ENCODE assay signal across 8 mouse cellular contexts in the genomic region with DNA sequence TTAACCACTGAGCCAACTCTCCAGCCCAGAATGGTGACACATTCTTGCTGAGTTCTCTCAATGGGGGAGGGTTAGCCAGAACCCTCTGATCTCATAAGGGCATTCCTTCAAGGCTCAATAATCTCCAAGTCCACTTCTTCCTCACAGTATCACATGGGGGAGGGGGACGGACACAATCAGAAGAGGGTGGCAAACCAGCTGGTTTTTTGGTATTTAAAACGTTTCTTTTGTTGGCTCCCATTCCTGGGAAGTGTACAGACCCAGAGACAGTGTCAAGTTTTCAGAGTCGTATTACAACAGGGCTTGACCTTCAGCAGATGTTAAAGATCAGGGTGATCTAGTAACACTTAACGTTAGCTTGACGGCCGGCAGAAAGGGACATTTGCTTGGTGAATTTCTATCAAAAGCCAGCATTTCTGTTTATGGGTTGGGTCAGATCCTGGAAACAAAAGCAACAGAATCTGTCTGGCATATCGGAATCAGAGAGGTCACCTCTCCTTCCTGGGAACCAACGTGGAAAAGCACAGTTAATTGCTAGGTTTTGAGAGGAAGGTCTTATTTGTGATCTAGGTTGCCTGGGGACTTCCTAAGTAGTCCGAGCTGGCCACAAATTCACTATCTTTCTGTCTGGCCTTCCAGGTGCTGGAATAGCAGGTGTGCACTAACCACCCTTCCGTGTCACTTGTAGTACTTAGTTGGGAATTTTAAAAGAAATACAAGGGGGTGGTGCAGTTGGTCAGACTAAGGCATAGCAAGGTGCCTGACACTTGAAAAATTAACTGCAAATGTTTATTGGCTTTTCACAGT. TPM values are rescaled to one million over a fixed set of nuclear protein-coding genes. Genes with fewer than 3 reads are reported as not detected.
A peak's percentile ranks its signal among the peaks of the same experiment; 100 is the strongest.
DNase-seq lines count a peak whose midpoint lies in the region; ATAC-seq and TF ChIP-seq lines count a peak whose summit lies in the region.

No protein-coding gene starts in this region.

- H3K36me3 ChIP-seq in heart, embryonic 12.5 days = no peaks in the 10 kb centered on the region; the same call in 1 of the 2 replicates
- H3K36me3 ChIP-seq in hindbrain, embryonic 15.5 days = no peaks in the 10 kb centered on the region
- H3K36me3 ChIP-seq in lung, postnatal 0 days (ENCODE audit: insufficient read depth, low read length) = no peaks in the 10 kb centered on the region

- H3K9ac ChIP-seq in heart, embryonic 12.5 days = peak overlapping the region; percentile 27; the same call in 1 of the 2 replicates
- H3K9ac ChIP-seq in hindbrain, embryonic 15.5 days = no peak overlapping the region
- no peak overlapping the region for H3K9ac ChIP-seq in lung, postnatal 0 days (replicated peaks; ENCODE audit: low read depth)

- TF ChIP-seq CTCF in bone marrow macrophage, adult 2 months (IDR thresholded peaks at IDR 0.05; ENCODE audit: low read depth, low read length) = no peak
- no peak for TF ChIP-seq CTCF in lung, postnatal 0 days (IDR thresholded peaks at IDR 0.05)

- WGBS in heart, embryonic 12.5 days = 31% methylated on average over 10 of the region's 10 CpGs
- WGBS in hindbrain, embryonic 15.5 days = 47% methylated on average over 10 of the region's 10 CpGs
- whole genome bisulfite sequencing in lung, postnatal 0 days = 13% methylated on average over 10 of the region's 10 CpGs

- peaks cover 36% of the 10 kb centered on the region for H3K4me1 ChIP-seq in heart, embryonic 12.5 days (replicated peaks)
- H3K4me1 ChIP-seq in bone marrow macrophage, adult 2 months (ENCODE audit: control insufficient read depth, insufficient read depth, low read length) = peaks cover 34% of the 10 kb centered on the region
- peaks cover 32% of the 10 kb centered on the region for H3K4me1 ChIP-seq in hindbrain, embryonic 15.5 days (replicated peaks)
- H3K4me1 ChIP-seq in lung, postnatal 0 days (ENCODE audit: insufficient read depth, low read depth, low read length) = peaks cover 18% of the 10 kb centered on the region; the same call in 1 of the 2 replicates

- TF ChIP-seq EP300 in lung, postnatal 0 days (IDR thresholded peaks at IDR 0.05) = peak; percentile 15; the same call in 1 of the 2 replicates

- peak overlapping the region; percentile 65 for H3K4me2 ChIP-seq in heart, embryonic 12.5 days
- H3K4me2 ChIP-seq in hindbrain, embryonic 15.5 days = peak overlapping the region; percentile 61
- H3K4me2 ChIP-seq in lung, postnatal 0 days (replicated peaks; ENCODE audit: low read depth, low read length) = peak overlapping the region; percentile 57

- DNase-seq in heart, adult 8-10 months (ENCODE audit: low spot score) = no peak
- DNase-seq in lung, postnatal 0 days (ENCODE audit: low spot score) = peak; percentile 80
- DNase-seq in urinary bladder, postnatal 25 days (ENCODE audit: low spot score) = no peak
- no peak for DNase-seq in frontal cortex, adult 2 months (ENCODE audit: extremely low spot score in 1 of 2, low spot score in 1 of 2)

- no peaks in the 10 kb centered on the region for H3K9me3 ChIP-seq in heart, embryonic 12.5 days (replicated peaks)
- H3K9me3 ChIP-seq in hindbrain, embryonic 15.5 days = no peaks in the 10 kb centered on the region
- no peaks in the 10 kb centered on the region for H3K9me3 ChIP-seq in lung, postnatal 0 days (ENCODE audit: low read length)

- no peak for ATAC-seq in heart, embryonic 12.5 days (ENCODE audit: insufficient number of reproducible peaks, low FRiP score)
- no peak for ATAC-seq in hindbrain, embryonic 15.5 days (ENCODE audit: low FRiP score, low read depth)
- 0 out of 2 replicates have a peak, but pooled peaks have one; percentile 2 for ATAC-seq in lung, postnatal 0 days
- ATAC-seq in granulocyte monocyte progenitor cell, adult 5-6 weeks (replicated peaks; ENCODE audit: poor library complexity, severe bottlenecking) = no peak

- H3K27ac ChIP-seq in heart, embryonic 12.5 days (ENCODE audit: poor library complexity, severe bottlenecking) = peak overlapping the region; percentile 88
- peak overlapping the region; percentile 81 for H3K27ac ChIP-seq in bone marrow macrophage, adult 2 months (ENCODE audit: insufficient read depth, low read depth, low read length)
- H3K27ac ChIP-seq in hindbrain, embryonic 15.5 days (replicated peaks) = peak overlapping the region; percentile 73
- H3K27ac ChIP-seq in lung, postnatal 0 days (ENCODE audit: low read length) = peak overlapping the region; percentile 78

- H3K4me3 ChIP-seq in heart, embryonic 12.5 days = peak overlapping the region; percentile 90
- H3K4me3 ChIP-seq in bone marrow macrophage, adult 2 months (ENCODE audit: insufficient read depth, low read length) = peak overlapping the region; percentile 55
- H3K4me3 ChIP-seq in hindbrain, embryonic 15.5 days = peak overlapping the region; percentile 80
- H3K4me3 ChIP-seq in lung, postnatal 0 days (ENCODE audit: low read depth, low read length) = peak overlapping the region; percentile 99

- no peak for TF ChIP-seq POLR2A in bone marrow macrophage, adult 2 months (IDR thresholded peaks at IDR 0.05; ENCODE audit: borderline replicate concordance, low read depth, low read length)

- no peaks in the 10 kb centered on the region for H3K27me3 ChIP-seq in heart, embryonic 12.5 days (replicated peaks)
- no peaks in the 10 kb centered on the region for H3K27me3 ChIP-seq in hindbrain, embryonic 15.5 days
- H3K27me3 ChIP-seq in lung, postnatal 0 days (replicated peaks; ENCODE audit: insufficient read depth, low read length) = no peaks in the 10 kb centered on the region

RNA-seq across cellular contexts. Expression of a gene that starts 1.1 kb away (rescaled TPM):
- polyA plus RNA-seq in heart, embryonic 12.5 days (2016; fragmentation: Nextera tagmentation; extraction: Ambion mirVana) = 16.5 and 16.7 TPM in 2 replicates
- 10 to 100 TPM in 2 of 4 experiments, 1 to 10 TPM in 2; 6.8 to 11.1 (median 9.0) TPM for total RNA-seq in heart, adult 8-10 months (2022)
- polyA plus RNA-seq in bone marrow macrophage, adult 2 months (2012; ENCODE audit: insufficient read depth, insufficient read length, missing spikeins) = 28.8 and 30.0 TPM in 2 replicates
- polyA plus RNA-seq in hindbrain, embryonic 15.5 days (2015; fragmentation: Nextera tagmentation; extraction: Ambion mirVana) = 8.7 and 9.2 TPM in 2 replicates
- polyA plus RNA-seq in lung, postnatal 0 days (2015; fragmentation: Nextera tagmentation; extraction: Ambion mirVana) = 12.3 and 14.6 TPM in 2 replicates
- 7.8 and 10.3 TPM in 2 replicates for total RNA-seq in granulocyte monocyte progenitor cell, adult 5-6 weeks (2014; fragmentation: Nextera tagmentation)
- total RNA-seq in granulocyte monocyte progenitor cell, adult 5-6 weeks (2017) = 9.0 and 10.6 TPM in 2 replicates
- 24.5 and 24.7 TPM in 2 replicates for polyA plus RNA-seq in frontal cortex, adult 2 months (2012; rRNA removed)
